Mouse (Mus musculus): ENCODE measurements at regions not wholly inside any gene's neighbourhood (a gene's known extent, or its start where the extent isn't known, plus 50 kb on each side); places are given as distances from the start of the nearest gene placed in this dataset.

DNA sequence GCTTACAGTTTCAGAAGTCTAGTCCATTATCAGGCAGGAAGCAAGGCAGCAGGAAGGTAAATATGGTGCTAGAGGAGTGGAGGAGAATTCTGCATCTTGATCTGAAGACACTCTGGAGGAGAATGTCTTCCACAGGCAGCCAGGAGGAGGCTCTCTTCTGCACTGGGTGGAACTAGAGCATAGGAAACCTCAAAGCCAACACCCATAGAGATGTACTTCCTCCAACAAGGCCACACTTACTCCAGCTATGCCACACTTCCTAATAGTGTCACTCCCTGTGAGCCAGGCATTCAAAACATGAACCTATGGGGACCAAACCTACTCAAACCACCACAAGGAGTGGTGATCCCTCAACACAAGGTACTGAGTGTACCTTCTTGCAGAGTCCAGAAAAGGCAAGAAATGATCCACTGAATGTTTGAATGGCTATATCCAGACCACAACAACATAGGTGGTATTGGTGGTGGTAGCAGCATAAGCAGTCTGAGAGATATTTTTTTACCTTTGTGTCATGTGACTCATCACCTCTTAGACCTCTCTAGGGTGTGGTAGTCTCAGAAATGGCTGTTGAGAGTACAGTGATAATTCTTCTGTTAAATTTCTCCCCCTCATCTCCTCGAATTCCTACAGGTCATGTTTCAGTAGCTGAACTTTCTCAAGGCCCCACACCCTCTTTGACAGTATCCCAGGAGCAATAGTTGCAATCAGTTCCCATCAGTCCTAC lies 152.3 kb upstream of the Mbnl1 start:
- H3K4me3 ChIP-seq: no peak overlapping the region
- no peaks in the 10 kb centered on the region for H3K27me3 ChIP-seq
- ATAC-seq (replicated peaks; ENCODE audit: insufficient number of reproducible peaks, insufficient read depth, low FRiP score, low read depth): no peak
- no peaks in the 10 kb centered on the region for H3K4me1 ChIP-seq (replicated peaks)
- H3K27ac ChIP-seq: no peak overlapping the region
- WGBS: 59% methylated on average over 1 of the region's 1 CpGs
- no peak overlapping the region for H3K4me2 ChIP-seq
- no peak overlapping the region for H3K9ac ChIP-seq
- H3K36me3 ChIP-seq: no peaks in the 10 kb centered on the region
- no peaks in the 10 kb centered on the region for H3K9me3 ChIP-seq (replicated peaks)

DNA sequence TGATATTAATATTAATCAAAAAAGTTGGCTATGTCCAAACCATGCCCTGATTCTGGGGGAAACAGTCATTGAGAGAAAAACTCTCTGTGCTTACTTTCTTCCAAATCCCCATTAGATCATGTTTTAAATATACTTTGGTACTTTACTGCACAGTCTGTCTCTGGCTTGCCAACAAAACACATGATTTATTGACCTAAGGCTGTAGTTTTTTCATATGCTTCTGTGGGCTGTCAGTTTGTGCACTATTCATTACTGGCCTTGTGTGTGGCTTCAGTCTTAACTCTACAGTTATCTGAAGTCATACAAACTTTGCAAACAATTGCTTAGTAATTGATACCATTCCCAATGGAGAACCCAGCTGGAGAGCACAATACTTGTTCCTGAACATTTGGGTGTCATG lies 149.1 kb upstream of the Mbnl1 start:
- H3K27ac ChIP-seq: no peak overlapping the region
- H3K27me3 ChIP-seq: no peaks in the 10 kb centered on the region
- no peaks in the 10 kb centered on the region for H3K4me1 ChIP-seq (replicated peaks)
- no peak for ATAC-seq (replicated peaks; ENCODE audit: insufficient number of reproducible peaks, insufficient read depth, low FRiP score, low read depth)
- H3K9me3 ChIP-seq (replicated peaks): no peaks in the 10 kb centered on the region
- H3K4me3 ChIP-seq: no peak overlapping the region
- no peak overlapping the region for H3K9ac ChIP-seq
- no peaks in the 10 kb centered on the region for H3K36me3 ChIP-seq
- no peak overlapping the region for H3K4me2 ChIP-seq

DNA sequence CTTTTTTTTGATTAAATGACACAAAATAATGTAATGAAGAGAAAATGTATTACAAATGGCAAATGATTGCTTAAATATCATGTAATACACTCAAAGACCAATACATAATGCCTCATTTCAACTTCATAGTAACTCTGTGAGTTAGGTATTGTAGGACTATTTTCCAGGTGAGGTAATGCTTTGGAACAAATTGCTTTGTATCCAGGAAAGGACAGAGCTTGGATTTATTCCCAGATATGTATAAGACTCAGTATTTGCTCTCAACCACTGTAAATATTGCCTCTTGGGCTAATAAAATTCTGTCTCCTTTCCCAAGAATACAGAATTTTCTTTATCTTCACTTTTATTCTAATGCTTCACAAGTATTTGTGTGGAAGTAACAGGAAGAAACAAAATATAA lies 148.2 kb upstream of the Mbnl1 start:
- no peak overlapping the region for H3K27ac ChIP-seq
- H3K4me2 ChIP-seq: no peak overlapping the region
- ATAC-seq (replicated peaks; ENCODE audit: insufficient number of reproducible peaks, insufficient read depth, low FRiP score, low read depth): no peak
- H3K9ac ChIP-seq: no peak overlapping the region
- H3K36me3 ChIP-seq: no peaks in the 10 kb centered on the region
- no peak overlapping the region for H3K4me3 ChIP-seq
- H3K27me3 ChIP-seq: no peaks in the 10 kb centered on the region
- H3K4me1 ChIP-seq (replicated peaks): no peaks in the 10 kb centered on the region
- no peaks in the 10 kb centered on the region for H3K9me3 ChIP-seq (replicated peaks)

DNA sequence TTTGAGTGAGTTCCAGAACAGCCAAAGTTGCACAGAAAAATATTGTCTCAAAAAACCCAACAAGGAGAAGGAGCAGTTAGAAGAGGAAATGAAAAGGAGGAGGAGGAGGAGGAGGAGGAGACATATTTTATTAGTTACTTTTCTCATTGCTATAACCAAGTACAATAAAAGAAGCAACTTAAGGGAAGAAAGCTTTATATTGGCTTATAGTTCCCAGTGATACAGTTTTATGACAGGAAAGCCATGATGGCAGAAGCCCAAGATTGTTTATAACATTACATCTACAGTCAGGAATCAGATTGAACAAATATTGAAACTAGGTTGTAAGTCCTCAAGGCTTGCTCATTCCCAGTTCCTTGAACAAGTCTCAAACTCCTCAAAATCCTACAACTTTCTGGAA lies 147.7 kb upstream of the Mbnl1 start:
- Histone ChIP-seq H3K27me3 (no peaks in the 10 kb centered on the region), H3K4me1 (replicated peaks) (no peaks in the 10 kb centered on the region), H3K9me3 (replicated peaks) (no peaks in the 10 kb centered on the region), H3K4me3 (no peak overlapping the region), H3K36me3 (no peaks in the 10 kb centered on the region), H3K27ac (no peak overlapping the region), H3K4me2 (no peak overlapping the region), H3K9ac (no peak overlapping the region)
- ATAC-seq (replicated peaks; ENCODE audit: insufficient number of reproducible peaks, insufficient read depth, low FRiP score, low read depth): no peak

DNA sequence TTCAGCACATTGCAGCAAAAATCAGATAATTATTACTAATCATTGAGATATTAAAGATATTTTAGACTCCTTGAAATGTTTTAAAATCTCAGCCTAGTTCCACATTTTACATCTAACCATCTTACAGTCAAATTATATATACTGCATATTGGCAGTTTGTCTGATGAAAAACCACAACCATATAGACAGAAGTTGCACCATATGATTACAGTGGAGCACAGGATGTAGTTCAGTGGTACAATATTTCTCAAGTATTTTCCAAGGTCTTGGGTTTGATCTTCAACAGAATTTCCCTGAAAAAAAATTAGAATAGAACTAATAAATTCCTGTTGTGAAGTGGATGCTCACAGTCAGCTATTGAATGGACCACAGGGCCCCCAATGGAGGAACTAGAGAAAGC lies 140.2 kb upstream of the Mbnl1 start:
- no peak for ATAC-seq (replicated peaks; ENCODE audit: insufficient number of reproducible peaks, insufficient read depth, low FRiP score, low read depth)
- no peak overlapping the region for H3K4me2 ChIP-seq
- H3K9ac ChIP-seq: no peak overlapping the region
- H3K4me1 ChIP-seq (replicated peaks): no peaks in the 10 kb centered on the region
- H3K27me3 ChIP-seq: no peaks in the 10 kb centered on the region
- no peaks in the 10 kb centered on the region for H3K36me3 ChIP-seq
- no peaks in the 10 kb centered on the region for H3K9me3 ChIP-seq (replicated peaks)
- H3K4me3 ChIP-seq: no peak overlapping the region
- H3K27ac ChIP-seq: no peak overlapping the region

DNA sequence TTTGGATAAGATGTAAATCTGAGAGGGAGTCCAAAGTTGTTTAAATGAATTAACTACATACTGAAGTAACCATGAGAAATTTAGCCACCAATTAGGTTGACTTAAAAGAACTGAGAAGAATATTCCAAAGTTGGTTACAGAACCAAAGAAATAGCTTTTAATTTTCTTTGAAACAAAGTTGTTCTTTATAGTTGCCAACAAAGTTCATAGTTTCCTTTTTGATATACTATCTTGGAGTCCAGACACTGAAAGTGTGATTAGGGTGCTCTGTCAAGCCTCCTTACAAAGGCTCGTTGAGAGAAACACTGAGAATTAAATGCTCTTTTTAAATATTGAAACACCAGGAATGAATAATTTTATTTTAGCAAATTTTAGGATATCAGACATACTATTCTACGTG lies 139.0 kb upstream of the Mbnl1 start:
- Histone ChIP-seq H3K9me3 (replicated peaks) (no peaks in the 10 kb centered on the region), H3K27ac (no peak overlapping the region), H3K9ac (no peak overlapping the region), H3K36me3 (no peaks in the 10 kb centered on the region), H3K4me2 (no peak overlapping the region), H3K4me3 (no peak overlapping the region), H3K4me1 (replicated peaks) (no peaks in the 10 kb centered on the region), H3K27me3 (no peaks in the 10 kb centered on the region)
- WGBS: 68% methylated on average over 2 of the region's 2 CpGs
- no peak for ATAC-seq (replicated peaks; ENCODE audit: insufficient number of reproducible peaks, insufficient read depth, low FRiP score, low read depth)

DNA sequence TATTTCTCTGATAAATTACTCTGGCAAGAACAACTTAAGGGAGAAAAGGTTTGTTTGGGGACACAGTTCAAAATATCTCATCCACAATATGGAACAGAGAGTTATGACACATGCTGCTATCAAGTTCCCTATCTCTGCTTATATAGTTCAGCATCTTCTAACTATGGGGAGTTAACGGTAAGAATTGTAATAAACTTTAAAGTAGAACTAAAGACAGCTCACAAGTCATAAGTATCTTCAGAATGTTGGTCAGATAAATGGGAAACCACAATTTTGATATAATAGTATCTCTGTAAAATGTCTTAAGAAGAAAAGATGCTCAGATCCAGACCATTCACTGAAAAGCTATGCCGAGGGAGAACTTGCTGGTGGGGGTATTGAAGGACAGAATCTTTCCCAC lies 138.5 kb upstream of the Mbnl1 start:
- Histone ChIP-seq H3K9me3 (replicated peaks) (no peaks in the 10 kb centered on the region), H3K4me2 (no peak overlapping the region), H3K27ac (no peak overlapping the region), H3K4me3 (no peak overlapping the region), H3K4me1 (replicated peaks) (no peaks in the 10 kb centered on the region), H3K36me3 (no peaks in the 10 kb centered on the region), H3K9ac (no peak overlapping the region), H3K27me3 (no peaks in the 10 kb centered on the region)
- WGBS: 81% methylated on average over 2 of the region's 2 CpGs
- no peak for ATAC-seq (replicated peaks; ENCODE audit: insufficient number of reproducible peaks, insufficient read depth, low FRiP score, low read depth)

DNA sequence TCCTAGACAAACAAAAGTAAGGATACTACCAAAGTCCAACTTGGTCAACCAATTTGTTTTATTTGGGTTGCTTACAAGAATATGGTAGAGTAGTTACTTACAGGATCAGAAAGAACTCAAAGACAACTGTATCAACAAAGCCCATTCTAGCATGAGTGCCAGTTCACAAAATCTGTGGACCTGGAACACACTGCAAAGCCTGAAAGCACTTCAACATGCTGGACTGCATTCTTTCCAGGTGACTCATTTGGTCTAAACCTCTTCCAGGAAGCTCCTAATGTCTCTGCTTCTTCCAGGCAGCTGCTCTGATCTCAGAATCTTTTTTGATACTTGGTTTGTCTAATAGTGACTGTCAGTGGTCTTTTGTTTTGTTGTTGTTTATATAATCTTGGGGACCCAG lies 126.2 kb upstream of the Mbnl1 start:
- Histone ChIP-seq H3K27me3 (no peaks in the 10 kb centered on the region), H3K4me3 (no peak overlapping the region), H3K9me3 (replicated peaks) (no peaks in the 10 kb centered on the region), H3K27ac (no peak overlapping the region), H3K4me2 (no peak overlapping the region), H3K36me3 (no peaks in the 10 kb centered on the region), H3K9ac (no peak overlapping the region), H3K4me1 (replicated peaks) (no peaks in the 10 kb centered on the region; the same call in 1 of the 2 replicates)
- ATAC-seq (replicated peaks; ENCODE audit: insufficient number of reproducible peaks, insufficient read depth, low FRiP score, low read depth): no peak

DNA sequence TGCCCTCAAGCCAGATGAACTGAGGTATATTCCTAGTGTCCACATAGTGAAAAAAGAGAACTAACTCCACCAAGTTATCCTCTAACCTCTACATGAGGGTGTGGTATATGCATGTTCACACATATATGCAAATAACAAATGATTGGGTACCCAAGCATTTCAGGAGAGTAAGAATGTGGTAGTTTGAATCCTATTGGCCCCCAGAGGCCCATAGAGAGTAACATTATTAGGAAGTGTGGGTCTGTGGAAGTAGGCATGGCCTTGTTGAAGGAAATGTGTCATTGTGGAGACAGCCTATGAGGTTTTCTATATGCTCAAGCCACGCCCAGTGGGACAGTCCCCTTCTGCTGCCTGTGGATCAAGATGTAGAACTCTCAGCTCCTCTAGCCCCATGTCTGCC lies 125.6 kb upstream of the Mbnl1 start:
- no peak overlapping the region for H3K4me2 ChIP-seq
- H3K9ac ChIP-seq: no peak overlapping the region
- ATAC-seq (replicated peaks; ENCODE audit: insufficient number of reproducible peaks, insufficient read depth, low FRiP score, low read depth): no peak
- H3K27me3 ChIP-seq: no peaks in the 10 kb centered on the region
- no peak overlapping the region for H3K4me3 ChIP-seq
- H3K36me3 ChIP-seq: no peaks in the 10 kb centered on the region
- no peaks in the 10 kb centered on the region for H3K9me3 ChIP-seq (replicated peaks)
- H3K27ac ChIP-seq: no peak overlapping the region
- WGBS: 78% methylated on average over 1 of the region's 1 CpGs
- H3K4me1 ChIP-seq (replicated peaks): no peaks in the 10 kb centered on the region; the same call in 1 of the 2 replicates

DNA sequence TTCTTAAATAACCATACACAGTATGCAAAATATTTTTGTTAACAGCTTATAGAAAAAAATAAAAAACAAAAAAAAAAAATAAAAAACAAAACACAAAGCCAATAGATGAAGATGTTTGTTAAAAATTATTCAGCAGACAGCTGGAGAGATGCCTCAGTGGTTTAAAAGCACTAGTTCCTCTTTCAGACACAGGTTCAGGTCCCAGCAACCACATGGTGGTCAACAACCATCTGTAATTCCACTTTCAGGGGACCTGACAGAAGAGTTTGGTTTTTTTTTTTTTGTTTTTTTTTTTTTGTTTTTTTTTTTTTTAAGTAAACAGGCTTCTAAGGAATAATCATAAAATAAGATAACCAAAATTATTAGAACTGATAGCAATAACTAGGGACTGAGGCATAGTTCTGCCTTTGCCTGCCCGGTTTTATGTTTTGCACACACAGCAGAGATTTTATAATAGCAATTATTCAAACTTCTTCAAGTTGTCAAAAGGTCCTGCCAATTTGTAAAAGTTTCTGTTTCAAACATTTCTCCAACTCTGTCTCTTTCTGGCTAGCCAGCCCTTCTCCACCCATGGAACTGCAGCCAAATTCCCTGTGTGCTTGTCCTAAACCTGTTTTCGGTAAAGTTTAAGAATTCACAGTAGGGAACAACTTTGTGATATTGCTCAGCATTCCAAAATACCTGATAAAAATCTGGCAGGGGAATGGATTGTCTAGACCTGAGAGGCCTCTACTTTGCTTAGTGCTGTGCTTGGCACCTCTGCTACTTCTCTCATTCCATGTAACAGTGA lies 101.3 kb upstream of the Mbnl1 start:
- Histone ChIP-seq H3K4me1 (replicated peaks) (no peaks in the 10 kb centered on the region), H3K9me3 (replicated peaks) (no peaks in the 10 kb centered on the region), H3K36me3 (no peaks in the 10 kb centered on the region), H3K27me3 (no peaks in the 10 kb centered on the region), H3K4me2 (no peak overlapping the region), H3K4me3 (no peak overlapping the region), H3K9ac (no peak overlapping the region), H3K27ac (no peak overlapping the region)
- WGBS: 68% methylated on average over 2 of the region's 2 CpGs
- no peak for ATAC-seq (replicated peaks; ENCODE audit: insufficient number of reproducible peaks, insufficient read depth, low FRiP score, low read depth)

DNA sequence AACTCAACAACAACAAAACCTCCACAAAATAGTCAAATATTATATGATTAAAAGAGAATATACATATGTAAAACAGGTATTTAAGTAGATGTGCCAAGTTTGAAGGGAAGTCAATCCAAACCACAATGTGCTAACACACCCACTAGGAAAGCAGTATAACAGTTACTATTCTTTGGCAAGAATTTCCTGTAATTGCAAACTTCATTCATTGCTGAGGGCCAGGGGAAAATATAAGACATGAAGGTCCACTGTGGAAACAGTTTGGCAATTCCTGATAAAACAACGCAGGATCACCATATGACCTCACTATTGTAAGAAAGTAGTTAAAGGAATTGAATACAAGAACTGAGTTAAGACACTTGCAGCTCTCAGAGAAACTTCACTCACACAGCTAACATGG lies 99.0 kb upstream of the Mbnl1 start:
- no peak for ATAC-seq (replicated peaks; ENCODE audit: insufficient number of reproducible peaks, insufficient read depth, low FRiP score, low read depth)
- Histone ChIP-seq H3K4me1 (replicated peaks) (no peaks in the 10 kb centered on the region), H3K36me3 (no peaks in the 10 kb centered on the region), H3K9me3 (replicated peaks) (no peaks in the 10 kb centered on the region), H3K27ac (no peak overlapping the region), H3K27me3 (no peaks in the 10 kb centered on the region), H3K4me2 (no peak overlapping the region), H3K9ac (no peak overlapping the region), H3K4me3 (no peak overlapping the region)
- WGBS: 55% methylated on average over 1 of the region's 1 CpGs

DNA sequence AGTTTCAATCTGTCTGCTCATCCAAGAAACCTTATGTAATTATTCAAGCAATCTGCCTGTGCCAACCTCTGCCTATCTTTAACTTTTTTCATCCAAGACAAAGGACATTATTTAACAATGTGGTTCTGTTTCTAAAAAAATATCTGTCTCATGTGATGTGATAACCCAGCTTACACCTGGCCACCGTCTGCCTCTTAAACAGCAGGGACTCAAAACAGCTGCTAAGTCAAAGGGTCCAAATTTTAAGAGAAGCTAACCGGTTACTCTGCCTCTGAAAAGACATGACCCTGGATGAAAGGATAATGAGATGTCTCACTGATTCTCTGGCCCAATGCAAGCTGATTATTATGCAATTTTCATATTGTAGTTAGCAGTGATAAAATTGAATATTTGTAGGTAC lies 84.0 kb upstream of the Mbnl1 start:
- Histone ChIP-seq H3K4me2 (no peak overlapping the region), H3K9ac (no peak overlapping the region), H3K27ac (no peak overlapping the region), H3K4me1 (replicated peaks) (no peaks in the 10 kb centered on the region), H3K27me3 (no peaks in the 10 kb centered on the region), H3K9me3 (replicated peaks) (no peaks in the 10 kb centered on the region), H3K36me3 (no peaks in the 10 kb centered on the region), H3K4me3 (no peak overlapping the region)
- ATAC-seq (replicated peaks; ENCODE audit: insufficient number of reproducible peaks, insufficient read depth, low FRiP score, low read depth): no peak
- WGBS: 56% methylated on average over 2 of the region's 2 CpGs

All from heart, embryonic 15.5 days (tissue).